Mouse (Mus musculus) cerebellum, adult 8-10 months (tissue): ENCODE measurements at regions not wholly inside any gene's neighbourhood (a gene's known extent, or its start where the extent isn't known, plus 50 kb on each side); places are given as distances from the start of the nearest gene placed in this dataset.
"Not testable (repeated sequence)": the region's sequence is repeated elsewhere in the genome, so short reads cannot be mapped to it uniquely, and the experiment has no call there.

Experiments
- DNase-seq: peaks from one replicate; pipeline ENCODE4 v3.0.0; 2022

GRCm38 (mm10) chr13:7007091-7007490 is 358.5 kb upstream of the Pfkp start:
- DNase-seq: no peak

DNA sequence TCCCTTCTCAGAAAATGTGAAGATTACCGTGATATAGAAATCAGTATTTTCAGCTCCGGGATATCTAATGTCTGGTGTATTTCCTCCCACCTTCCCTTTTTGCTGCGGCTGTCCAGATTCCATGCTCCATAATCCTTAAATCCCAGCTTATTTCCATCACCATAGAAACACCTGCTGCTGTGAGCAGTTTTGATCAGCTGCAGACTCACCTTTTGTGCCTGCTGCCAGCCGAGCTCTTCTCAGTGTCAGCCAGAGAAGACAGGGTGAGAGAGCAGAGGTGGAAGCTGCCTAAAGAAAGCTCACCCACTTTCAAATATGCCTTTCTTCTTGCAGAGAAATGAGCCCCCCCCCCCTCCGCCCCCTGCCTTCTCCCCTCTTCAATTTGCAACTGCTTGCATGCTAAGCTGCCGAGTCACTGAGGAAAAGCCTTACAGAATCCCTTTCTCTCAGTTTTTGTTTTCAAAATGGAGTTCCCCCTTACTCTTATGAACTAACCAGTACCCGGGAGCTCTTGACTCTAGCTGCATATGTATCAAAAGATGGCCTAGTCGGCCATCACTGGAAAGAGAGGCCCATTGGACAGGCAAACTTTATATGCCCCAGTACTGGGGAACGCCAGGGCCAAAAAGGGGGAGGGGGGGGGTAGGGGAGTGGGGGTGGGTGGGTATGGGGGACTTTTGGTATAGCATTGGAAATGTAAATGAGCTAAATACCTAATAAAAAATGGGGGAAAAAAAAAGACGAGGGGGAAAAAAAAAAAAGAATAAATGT is 350.1 kb upstream of the Pfkp start:
- DNase-seq: not testable (repeated sequence)

GRCm38 (mm10) chr13:6998094-6998493 is 349.5 kb upstream of the Pfkp start:
- DNase-seq: no peak

GRCm38 (mm10) chr13:6992323-6992994 is 343.9 kb upstream of the Pfkp start:
- DNase-seq: no peak

DNA sequence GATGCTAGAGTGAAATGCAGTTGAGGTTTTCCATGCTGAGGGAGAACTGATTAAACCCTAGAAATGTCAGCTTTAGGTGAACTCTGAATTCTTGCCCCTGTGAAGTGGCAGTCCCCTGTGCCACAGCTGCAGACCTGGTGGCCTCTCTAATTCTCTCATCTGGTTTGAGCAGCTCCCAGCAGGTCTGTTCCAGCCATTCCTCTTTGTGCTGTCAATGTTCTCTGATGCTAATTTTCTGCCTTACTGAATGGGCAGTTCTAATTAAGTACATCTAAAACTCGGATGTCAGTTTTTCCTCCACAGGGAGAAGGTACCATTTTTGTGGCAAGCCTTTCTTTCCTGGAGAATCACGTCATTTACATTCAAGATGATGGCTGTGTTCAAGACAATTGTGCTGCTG is 343.1 kb upstream of the Pfkp start:
- no peak for DNase-seq

GRCm38 (mm10) chr13:6985012-6985996 is 336.7 kb upstream of the Pfkp start:
- DNase-seq: no peak

GRCm38 (mm10) chr13:6955713-6956112 is 307.1 kb upstream of the Pfkp start:
- no peak for DNase-seq

DNA sequence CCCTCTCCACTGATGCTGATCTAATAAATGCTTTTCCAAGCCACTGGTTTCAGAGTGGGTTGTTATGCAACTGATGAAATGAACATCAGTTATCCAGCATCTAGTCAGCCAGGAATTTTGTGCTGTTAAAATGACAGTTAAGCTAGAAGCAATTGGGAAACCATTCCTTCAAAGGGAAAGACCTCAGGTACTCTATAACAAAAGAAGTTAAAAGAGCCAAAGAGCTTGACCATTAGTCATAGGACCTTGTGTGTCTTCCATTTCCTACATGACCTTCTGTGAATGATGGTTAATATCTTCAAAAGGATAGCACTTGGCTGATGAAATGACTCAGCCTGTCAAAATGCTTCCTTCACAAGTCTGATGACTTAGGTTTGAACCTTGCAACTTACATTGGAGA is 275.6 kb upstream of the Pfkp start:
- DNase-seq: no peak

DNA sequence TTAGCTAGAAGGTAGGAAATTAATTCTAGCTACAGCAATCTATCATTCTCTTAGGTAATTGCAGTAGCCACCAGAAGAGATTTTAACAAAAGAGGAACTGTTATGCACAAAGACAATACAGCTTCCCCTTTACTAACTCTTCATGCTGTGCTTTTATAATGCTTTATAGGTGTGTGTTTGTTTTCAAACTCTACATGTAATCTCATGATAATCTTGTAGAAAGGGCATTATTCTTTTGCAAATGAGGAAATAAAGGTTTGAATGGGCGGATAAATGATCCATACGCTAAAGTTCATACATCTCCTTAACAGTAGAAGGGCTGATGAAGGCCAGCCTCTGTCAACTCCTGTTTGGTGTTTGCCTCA is 273.8 kb upstream of the Pfkp start:
- DNase-seq: no peak

- DNase-seq: no peak
Observed at GRCm38 (mm10) chr13:6921691-6922356, 273.2 kb upstream of the Pfkp start.

DNA sequence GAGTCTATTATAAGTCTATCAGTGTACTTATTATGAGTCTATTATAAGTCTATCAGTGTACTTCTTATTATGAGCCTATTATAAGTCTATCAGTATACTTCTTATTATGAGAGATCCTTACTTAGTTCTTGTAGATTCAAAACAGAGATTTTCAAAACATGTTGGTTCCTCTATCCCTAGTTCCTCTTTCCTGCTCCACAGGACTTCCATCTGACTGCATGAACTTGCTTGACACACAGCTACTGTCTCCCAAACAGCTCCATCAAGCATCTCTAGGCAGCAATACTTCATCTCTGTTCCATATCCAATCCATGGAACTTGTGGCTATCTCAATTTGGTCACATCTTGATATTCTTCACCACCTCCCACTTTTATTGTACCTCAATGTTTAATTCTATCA is 257.4 kb upstream of the Pfkp start:
- DNase-seq: no peak

- DNase-seq: no peak
Observed at GRCm38 (mm10) chr13:6901682-6902081, 253.1 kb upstream of the Pfkp start.

DNA sequence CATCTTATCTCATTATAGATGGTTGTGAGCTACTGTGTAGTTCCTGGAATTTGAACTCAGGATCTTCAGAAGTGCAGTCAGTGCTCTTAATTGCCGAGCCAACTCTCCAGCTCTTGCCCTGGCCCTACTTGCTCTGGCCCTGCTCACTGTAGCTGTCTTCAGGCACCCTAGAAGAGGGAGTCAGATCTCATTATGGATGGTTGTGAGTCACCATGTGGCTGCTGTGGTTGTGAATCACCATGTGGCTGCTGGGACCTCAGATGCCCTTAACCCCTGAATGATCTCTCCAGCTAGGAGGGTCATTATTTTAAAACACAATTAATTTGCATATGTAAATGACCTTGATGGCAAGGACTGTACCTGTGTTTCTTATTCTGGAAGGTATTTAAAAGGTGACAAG is 249.1 kb upstream of the Pfkp start:
- no peak for DNase-seq

DNA sequence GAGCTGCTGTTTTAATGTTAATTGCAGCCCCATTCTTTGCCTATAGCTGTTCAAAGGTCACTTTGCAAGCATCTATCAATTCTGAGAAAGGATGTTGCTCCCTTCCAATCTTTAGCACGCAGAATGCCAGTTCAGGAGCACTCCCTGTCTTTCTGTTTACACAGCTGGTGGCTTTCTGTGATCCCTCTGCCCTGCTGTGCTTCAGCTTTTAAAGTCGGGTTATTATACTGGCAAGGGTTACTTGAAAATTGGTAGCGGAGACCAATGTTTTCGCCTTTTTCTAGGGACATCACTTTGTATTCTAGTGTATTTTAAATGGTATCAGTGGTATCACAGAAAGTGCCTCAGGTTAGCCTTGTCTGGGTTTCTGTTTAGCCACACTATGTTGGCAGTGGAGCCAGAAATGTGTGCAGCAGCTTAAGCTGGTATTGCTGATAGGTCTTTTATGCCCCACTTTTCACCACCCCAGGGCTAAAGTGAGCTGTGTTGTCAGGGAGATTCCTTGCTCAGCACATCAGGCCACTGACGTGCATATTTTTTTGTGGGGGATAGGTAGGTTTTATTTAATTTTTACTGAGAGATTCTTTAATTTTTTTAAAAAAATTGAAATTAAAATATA is 243.0 kb upstream of the Pfkp start:
- DNase-seq: no peak

GRCm38 (mm10) chr13:6889446-6889845 is 240.9 kb upstream of the Pfkp start:
- DNase-seq: not testable (repeated sequence)

DNA sequence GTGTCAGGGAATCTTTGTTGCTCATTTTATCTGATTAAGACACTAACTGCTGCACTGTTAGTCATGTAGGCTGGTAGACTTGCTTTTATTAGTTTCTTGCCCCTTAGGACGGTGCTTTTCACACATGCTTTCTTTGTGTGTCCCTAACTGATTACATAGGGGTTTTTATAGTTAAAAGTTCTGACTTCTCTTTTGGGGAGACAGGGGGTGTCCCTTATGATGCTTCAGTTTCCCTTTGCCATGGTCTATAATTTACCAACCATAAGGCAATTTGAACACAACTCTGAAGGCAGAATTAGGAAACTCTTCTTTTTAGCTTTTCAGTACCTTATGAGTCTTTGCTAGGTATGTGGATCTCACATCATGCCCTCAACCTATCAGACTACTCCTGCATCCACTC is 239.8 kb upstream of the Pfkp start:
- no peak for DNase-seq

- DNase-seq: no peak
Observed at GRCm38 (mm10) chr13:6877018-6877901, 228.7 kb upstream of the Pfkp start.

DNA sequence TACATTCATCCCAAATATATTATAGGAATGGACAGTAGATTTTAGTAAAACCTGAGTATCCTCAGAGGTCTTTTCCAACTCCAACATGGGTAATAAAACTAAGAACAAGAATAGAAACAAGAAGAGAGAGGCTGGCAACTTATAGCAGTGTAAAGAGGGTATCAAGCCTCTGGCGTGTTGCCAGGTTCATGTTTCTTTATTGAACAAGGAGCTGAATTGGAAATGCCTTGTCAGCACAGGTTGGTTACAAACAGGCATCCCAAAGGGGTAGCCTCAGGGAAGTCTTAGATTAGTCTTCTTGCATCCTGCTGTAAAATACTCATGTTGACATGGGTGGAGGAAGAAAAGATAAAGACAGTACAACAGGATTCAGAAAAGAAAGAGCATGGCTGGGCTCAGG is 213.6 kb upstream of the Pfkp start:
- no peak for DNase-seq

GRCm38 (mm10) chr13:6859551-6859950 is 211.0 kb upstream of the Pfkp start:
- DNase-seq: no peak

GRCm38 (mm10) chr13:6855199-6856148 is 206.9 kb upstream of the Pfkp start:
- DNase-seq: no peak
